Mouse (Mus musculus): ENCODE measurements at regions not wholly inside any gene's neighbourhood (a gene's known extent, or its start where the extent isn't known, plus 50 kb on each side); places are given as distances from the start of the nearest gene placed in this dataset.

GRCm38 (mm10) chr1:50547794-50548193 lies 352.7 kb upstream of the Tmeff2 start:
- no peak for DNase-seq (ENCODE audit: extremely low spot score in 1 of 2, low spot score in 1 of 2)

GRCm38 (mm10) chr1:50572066-50572465 lies 328.4 kb upstream of the Tmeff2 start:
- peak; percentile 6 to 51 for DNase-seq (ENCODE audit: extremely low spot score in 1 of 2, low spot score in 1 of 2)

Data from frontal cortex, adult 2 months (tissue).